Mouse (Mus musculus) heart, embryonic 15.5 days (tissue): ENCODE results near the gene Mrpl42. TPM values are rescaled to one million over a fixed set of nuclear protein-coding genes. Genes with fewer than 3 reads are reported as not detected.
"Not testable (repeated sequence)": the region's sequence is repeated elsewhere in the genome, so short reads cannot be mapped to it uniquely, and the experiment has no call there.

ENCODE experiments used
- ATAC-seq: fragments of 200-750 bp; cut with Nextera tagmentation; replicated peaks from 2 replicates; pipeline ENCODE4 v1.8.0; 2017; ENCODE audit warnings: low read depth, moderate TSS enrichment; ENCODE audit not compliant: insufficient number of reproducible peaks, insufficient read depth, low FRiP score
- H3K27ac ChIP-seq: fragments of 300-500 bp; sonication (generic); 2 replicates; pipeline ENCODE4 v1.5.1; 2015; ENCODE audit warnings: mild to moderate bottlenecking, inconsistent platforms
- H3K27me3 ChIP-seq: fragments of 300-500 bp; sonication (generic); 2 replicates; pipeline ENCODE4 v1.6.1; 2015; ENCODE audit warnings: inconsistent platforms
- H3K36me3 ChIP-seq: fragments of 300-500 bp; sonication (generic); 2 replicates; pipeline ENCODE4 v1.6.1; 2015; ENCODE audit warnings: mild to moderate bottlenecking, inconsistent platforms
- H3K4me1 ChIP-seq: fragments of 300-500 bp; sonication (generic); replicated peaks from 2 replicates; pipeline ENCODE4 v1.6.1; 2015; ENCODE audit warnings: inconsistent platforms
- H3K4me2 ChIP-seq: fragments of 300-500 bp; sonication (generic); 2 replicates; pipeline ENCODE4 v1.6.1; 2015; ENCODE audit warnings: inconsistent platforms, mild to moderate bottlenecking, moderate library complexity
- H3K4me3 ChIP-seq: fragments of 300-500 bp; sonication (generic); 2 replicates; pipeline ENCODE4 v1.5.1; 2015; ENCODE audit warnings: mild to moderate bottlenecking, inconsistent platforms
- H3K9ac ChIP-seq: fragments of 300-500 bp; sonication (generic); 2 replicates; pipeline ENCODE4 v1.6.1; 2015; ENCODE audit warnings: mild to moderate bottlenecking, inconsistent platforms
- H3K9me3 ChIP-seq: fragments of 300-500 bp; sonication (generic); replicated peaks from 2 replicates; pipeline ENCODE4 v1.6.1; 2016; ENCODE audit warnings: inconsistent platforms
- WGBS: fragments of 180-500 bp; shearing (Covaris S2); methylation state at CpG from one replicate; pipeline ENCODE4 v1.1.7; 2015; ENCODE audit warnings: mixed read lengths; 5-methylcytosine and 5-hydroxymethylcytosine counted together
- polyA plus RNA-seq: library from polyadenylated mRNA; unstranded; fragments of >200 nt; fragmentation: Nextera tagmentation; extraction: Ambion mirVana; gene quantifications from 2 replicates; pipeline ENCODE4 v1.2.1, GENCODE M21; 2015

The Mrpl42 gene
- 484 and 664 TPM in 2 replicates for polyA plus RNA-seq

GRCm38 (mm10) chr10:95501463-95502081 lies at the start of gene Mrpl42:
Mrpl42 (minus strand) TSS chr10:95501940.
- peaks cover 12% of the 10 kb centered on the region for H3K36me3 ChIP-seq
- H3K27me3 ChIP-seq: no peaks in the 10 kb centered on the region
- H3K9me3 ChIP-seq: no peaks in the 10 kb centered on the region
- H3K9ac ChIP-seq: peak within 1 kb of the TSS; percentile 87
- H3K4me3 ChIP-seq: peak within 1 kb of the TSS; percentile 69
- WGBS: under 1% methylated on average over 35 of the region's 35 CpGs
- peak; percentile 91 for ATAC-seq
- H3K27ac ChIP-seq: peak within 1 kb of the TSS; percentile 91
- peak within 1 kb of the TSS; percentile 73 for H3K4me2 ChIP-seq
- peaks cover 10% of the 10 kb centered on the region for H3K4me1 ChIP-seq

- Histone ChIP-seq H3K9me3 (no peaks in the 10 kb centered on the region), H3K9ac (no peak overlapping the region), H3K4me2 (no peak overlapping the region), H3K27ac (no peak overlapping the region), H3K27me3 (no peaks in the 10 kb centered on the region), H3K36me3 (peaks cover 47% of the 10 kb centered on the region), H3K4me3 (no peak overlapping the region), H3K4me1 (peaks cover 20% of the 10 kb centered on the region)
- ATAC-seq: no peak
- 63% methylated on average over 1 of the region's 1 CpGs for WGBS
These were observed 48.8 kb upstream of the Mrpl42 start for GRCm38 (mm10) chr10:95550506-95550905.

GRCm38 (mm10) chr10:95549080-95549479 lies 47.3 kb upstream of the Mrpl42 start:
- H3K4me1 ChIP-seq: peaks cover 11% of the 10 kb centered on the region
- not testable (repeated sequence) for H3K27ac ChIP-seq, H3K4me3 ChIP-seq, H3K9me3 ChIP-seq, ATAC-seq, H3K27me3 ChIP-seq, H3K9ac ChIP-seq, H3K4me2 ChIP-seq
- WGBS: 56% methylated on average over 5 of the region's 5 CpGs
- H3K36me3 ChIP-seq: peaks cover 60% of the 10 kb centered on the region

- 78% methylated on average over 11 of the region's 11 CpGs for WGBS
- no peaks in the 10 kb centered on the region for H3K27me3 ChIP-seq
- no peaks in the 10 kb centered on the region for H3K9me3 ChIP-seq
- peaks cover 14% of the 10 kb centered on the region for H3K4me1 ChIP-seq
- no peak overlapping the region for H3K27ac ChIP-seq
- H3K36me3 ChIP-seq: peaks cover 64% of the 10 kb centered on the region
- no peak overlapping the region for H3K9ac ChIP-seq
- no peak overlapping the region for H3K4me3 ChIP-seq
- no peak overlapping the region for H3K4me2 ChIP-seq
- no peak for ATAC-seq
These were observed 46.5 kb upstream of the Mrpl42 start for GRCm38 (mm10) chr10:95548154-95548826.

GRCm38 (mm10) chr10:95546178-95546577 lies 44.4 kb upstream of the Mrpl42 start:
- Histone ChIP-seq H3K27me3 (no peaks in the 10 kb centered on the region), H3K4me1 (peaks cover 5% of the 10 kb centered on the region), H3K9ac (no peak overlapping the region), H3K9me3 (no peaks in the 10 kb centered on the region), H3K4me2 (no peak overlapping the region), H3K4me3 (no peak overlapping the region), H3K27ac (no peak overlapping the region), H3K36me3 (peaks cover 63% of the 10 kb centered on the region)
- 92% methylated on average over 2 of the region's 2 CpGs for WGBS
- ATAC-seq: no peak

GRCm38 (mm10) chr10:95545051-95545450 lies 43.3 kb upstream of the Mrpl42 start:
- H3K9me3 ChIP-seq: no peaks in the 10 kb centered on the region
- no peak for ATAC-seq
- no peak overlapping the region for H3K9ac ChIP-seq
- H3K27ac ChIP-seq: no peak overlapping the region
- H3K27me3 ChIP-seq: no peaks in the 10 kb centered on the region
- peaks cover 7% of the 10 kb centered on the region for H3K4me1 ChIP-seq
- no peak overlapping the region for H3K4me3 ChIP-seq
- peaks cover 57% of the 10 kb centered on the region for H3K36me3 ChIP-seq
- WGBS: 74% methylated on average over 4 of the region's 4 CpGs
- H3K4me2 ChIP-seq: no peak overlapping the region

GRCm38 (mm10) chr10:95544651-95545050 lies 42.9 kb upstream of the Mrpl42 start:
- Histone ChIP-seq H3K4me1 (peaks cover 11% of the 10 kb centered on the region), H3K27me3 (no peaks in the 10 kb centered on the region), H3K4me2 (no peak overlapping the region), H3K27ac (no peak overlapping the region), H3K9ac (no peak overlapping the region), H3K9me3 (no peaks in the 10 kb centered on the region), H3K4me3 (no peak overlapping the region), H3K36me3 (peaks cover 53% of the 10 kb centered on the region)
- ATAC-seq: no peak
- 77% methylated on average over 2 of the region's 2 CpGs for WGBS

- H3K9ac ChIP-seq: no peak overlapping the region
- H3K36me3 ChIP-seq: peaks cover 46% of the 10 kb centered on the region
- H3K27ac ChIP-seq: peak overlapping the region; percentile 25; the same call in 1 of the 2 replicates
These were observed 42.3 kb upstream of the Mrpl42 start for GRCm38 (mm10) chr10:95544004-95544403.

GRCm38 (mm10) chr10:95543377-95543776 lies 41.6 kb upstream of the Mrpl42 start:
- peaks cover 18% of the 10 kb centered on the region for H3K4me1 ChIP-seq
- no peak overlapping the region for H3K4me2 ChIP-seq
- 77% methylated on average over 2 of the region's 2 CpGs for WGBS
- H3K4me3 ChIP-seq: no peak overlapping the region
- no peak for ATAC-seq
- peaks cover 43% of the 10 kb centered on the region for H3K36me3 ChIP-seq
- H3K27me3 ChIP-seq: no peaks in the 10 kb centered on the region
- H3K9me3 ChIP-seq: no peaks in the 10 kb centered on the region
- no peak overlapping the region for H3K27ac ChIP-seq
- H3K9ac ChIP-seq: no peak overlapping the region

More at GRCm38 (mm10) chr10:95544004-95544403, 42.3 kb upstream of the Mrpl42 start:
- H3K27me3 ChIP-seq: no peaks in the 10 kb centered on the region
- peaks cover 16% of the 10 kb centered on the region for H3K4me1 ChIP-seq
- ATAC-seq: no peak; the same call in 1 of the 2 replicates
- H3K4me2 ChIP-seq: no peak overlapping the region
- no peak overlapping the region for H3K4me3 ChIP-seq
- H3K9me3 ChIP-seq: no peaks in the 10 kb centered on the region

- Histone ChIP-seq H3K9me3 (no peaks in the 10 kb centered on the region), H3K4me3 (no peak overlapping the region), H3K27me3 (no peaks in the 10 kb centered on the region), H3K9ac (no peak overlapping the region), H3K27ac (no peak overlapping the region), H3K4me1 (peaks cover 22% of the 10 kb centered on the region), H3K36me3 (peaks cover 38% of the 10 kb centered on the region), H3K4me2 (no peak overlapping the region)
- ATAC-seq: no peak
- WGBS: 88% methylated on average over 4 of the region's 4 CpGs
These were observed 41.2 kb upstream of the Mrpl42 start for GRCm38 (mm10) chr10:95542916-95543315.

GRCm38 (mm10) chr10:95539841-95540240 lies 38.1 kb upstream of the Mrpl42 start:
- ATAC-seq: no peak
- Histone ChIP-seq H3K36me3 (peaks cover 16% of the 10 kb centered on the region), H3K4me3 (no peak overlapping the region), H3K27ac (peak overlapping the region; percentile 71), H3K4me2 (no peak overlapping the region), H3K27me3 (no peaks in the 10 kb centered on the region), H3K9ac (no peak overlapping the region), H3K9me3 (no peaks in the 10 kb centered on the region), H3K4me1 (peaks cover 27% of the 10 kb centered on the region)
- WGBS: 79% methylated on average over 3 of the region's 3 CpGs

GRCm38 (mm10) chr10:95539260-95539659 lies 37.5 kb upstream of the Mrpl42 start:
- Histone ChIP-seq H3K9me3 (no peaks in the 10 kb centered on the region), H3K36me3 (peaks cover 10% of the 10 kb centered on the region), H3K4me3 (no peak overlapping the region), H3K27me3 (no peaks in the 10 kb centered on the region), H3K9ac (no peak overlapping the region), H3K4me1 (peaks cover 29% of the 10 kb centered on the region), H3K4me2 (peak overlapping the region; percentile 39), H3K27ac (peak overlapping the region; percentile 71)
- WGBS: 46% methylated on average over 3 of the region's 3 CpGs
- ATAC-seq: peak; percentile 58
